Mouse (Mus musculus) ES-E14 (cell line): ENCODE results near the gene Hjurp. TPM values are rescaled to one million over a fixed set of nuclear protein-coding genes. Genes with fewer than 3 reads are reported as not detected.

ENCODE experiments used
- DNase-seq: peaks from one replicate; pipeline ENCODE4 v3.0.0-alpha.2; 2013; ENCODE audit warnings: low read depth, low spot score
- H3K27ac ChIP-seq: 2 replicates; pipeline ENCODE4 v1.5.1; 2012; ENCODE audit warnings: low read depth, mild to moderate bottlenecking, low read length, moderate library complexity, mixed read lengths; ENCODE audit not compliant: poor library complexity, insufficient read depth, severe bottlenecking
- H3K36me3 ChIP-seq: 2 replicates; pipeline ENCODE4 v1.6.1; 2012; ENCODE audit warnings: mild to moderate bottlenecking, low read length, moderate library complexity, mixed read lengths; ENCODE audit not compliant: control insufficient read depth, poor library complexity, insufficient read depth, severe bottlenecking
- H3K4me1 ChIP-seq, 2 experiments: fragments of 150-350 bp in 1 of 2; sonication (generic) in 1 of 2; 2 replicates each; pipeline ENCODE4 v1.6.1; 2012; ENCODE audit warnings: low read length in 2 of 2, mild to moderate bottlenecking in 1 of 2, mixed read lengths in 1 of 2; ENCODE audit not compliant: control insufficient read depth in 2 of 2, insufficient read depth in 2 of 2, poor library complexity in 1 of 2
- H3K4me3 ChIP-seq, 2 experiments: fragments of 150-350 bp in 1 of 2; sonication (generic) in 1 of 2; 2 replicates each; pipeline ENCODE4 v1.5.1; 2012; ENCODE audit warnings: low read length in 2 of 2, low read depth in 1 of 2, mild to moderate bottlenecking in 1 of 2, mixed read lengths in 1 of 2; ENCODE audit not compliant: insufficient read depth in 1 of 2, poor library complexity in 1 of 2, severe bottlenecking in 1 of 2
- H3K9ac ChIP-seq: 2 replicates; pipeline ENCODE4 v1.6.1; 2012; ENCODE audit warnings: low read depth, mild to moderate bottlenecking, low read length, mixed read lengths; ENCODE audit not compliant: poor library complexity, insufficient read depth, severe bottlenecking
- H3K9me3 ChIP-seq: fragments of 150-350 bp; sonication (generic); 2 replicates; pipeline ENCODE4 v1.6.1; 2012; ENCODE audit warnings: low read depth, mild to moderate bottlenecking, low read length; ENCODE audit not compliant: control insufficient read depth, insufficient read depth
- CHD2 ChIP-seq: IDR thresholded peaks from 2 replicates; pipeline ENCODE4 v1.6.1; 2014; ENCODE audit warnings: mild to moderate bottlenecking, low read depth, low read length, inconsistent platforms
- HCFC1 ChIP-seq: IDR thresholded peaks from 2 replicates; pipeline ENCODE4 v1.6.1; 2012; ENCODE audit warnings: low read length, inconsistent platforms, borderline replicate concordance; ENCODE audit not compliant: insufficient read depth
- MAFK ChIP-seq: IDR thresholded peaks from 2 replicates; pipeline ENCODE4 v1.6.1; 2014; ENCODE audit warnings: mild to moderate bottlenecking, low read depth, low read length, inconsistent platforms; ENCODE audit not compliant: insufficient read depth
- ZC3H11A ChIP-seq: IDR thresholded peaks from 2 replicates; pipeline ENCODE4 v1.6.1; 2012; ENCODE audit warnings: low read depth, mild to moderate bottlenecking, inconsistent platforms, low read length, borderline replicate concordance
- ZNF384 ChIP-seq: IDR thresholded peaks from 2 replicates; pipeline ENCODE4 v1.6.1; 2012; ENCODE audit warnings: low read depth, low read length, inconsistent platforms
- in situ Hi-C, 2 experiments: fragments of 600-800 bp; cut with MboI; formaldehyde crosslinking; loops; one replicate each; pipeline ENCODE4 v1.15.1; 2025; ENCODE audit warnings: low sequenced_read_pairs in 2 of 2, inconsistent platforms in 1 of 2; ENCODE audit not compliant: unreplicated experiment in 2 of 2
- total RNA-seq: library from RNA; depleted of rRNA; stranded (reverse); fragments of 300-350 nt; gene quantifications from 2 replicates; pipeline ENCODE4 v1.2.3, GENCODE M21; 2012

Gene Hjurp
- total RNA-seq, 1 experiment, result 168 TPM

GRCm38 (mm10) chr1:88299529-88299945, 22.1 kb upstream of the Hjurp start:
- Histone ChIP-seq H3K9ac (no peak overlapping the region), H3K27ac (no peak overlapping the region), H3K36me3 (no peaks in the 10 kb centered on the region), H3K9me3 (no peaks in the 10 kb centered on the region), H3K4me1 (no peaks in the 10 kb centered on the region; a peak in 1 of 4 replicates), H3K4me3 (no peak overlapping the region)
- in situ Hi-C loops, result no loop called here
- TF ChIP-seq MAFK (no peak), HCFC1 (no peak), ZC3H11A (no peak)
- no peak for DNase-seq

- Histone ChIP-seq H3K9me3 (no peaks in the 10 kb centered on the region), H3K27ac (no peak overlapping the region), H3K4me3 (no peak overlapping the region), H3K9ac (no peak overlapping the region), H3K4me1 (no peaks in the 10 kb centered on the region; a peak in 1 of 4 replicates), H3K36me3 (no peaks in the 10 kb centered on the region)
- in situ Hi-C loops, result no loop called here
- TF ChIP-seq ZNF384, result no peak
- TF ChIP-seq HCFC1, result no peak
- TF ChIP-seq ZC3H11A, result no peak
- TF ChIP-seq CHD2, result no peak
- DNase-seq, result no peak
Observed at GRCm38 (mm10) chr1:88298686-88299528, 21.5 kb upstream of the Hjurp start.

GRCm38 (mm10) chr1:88297480-88298258, 20.2 kb upstream of the Hjurp start:
- DNase-seq, result no peak
- Histone ChIP-seq H3K9me3 (no peaks in the 10 kb centered on the region), H3K9ac (no peak overlapping the region), H3K4me1 (no peaks in the 10 kb centered on the region; a peak in 1 of 4 replicates), H3K36me3 (no peaks in the 10 kb centered on the region), H3K27ac (no peak overlapping the region), H3K4me3 (no peak overlapping the region)
- in situ Hi-C loops, result no loop called here
- TF ChIP-seq ZC3H11A (no peak), MAFK (no peak), HCFC1 (no peak), ZNF384 (no peak), CHD2 (no peak)

GRCm38 (mm10) chr1:88296171-88296920, 18.9 kb upstream of the Hjurp start:
- no peak for DNase-seq
- no peak overlapping the region for H3K9ac ChIP-seq
- no peaks in the 10 kb centered on the region for H3K9me3 ChIP-seq
- no peak overlapping the region for H3K27ac ChIP-seq
- no peak overlapping the region for H3K4me3 ChIP-seq
- no peak for TF ChIP-seq MAFK
- TF ChIP-seq HCFC1, result no peak
- no peak for TF ChIP-seq CHD2
- no peaks in the 10 kb centered on the region for H3K36me3 ChIP-seq
- in situ Hi-C loops, result no loop called here
- H3K4me1 ChIP-seq, result no peaks in the 10 kb centered on the region; a peak in 1 of 4 replicates
